Mouse (Mus musculus): ENCODE data around the gene Spocd1. TPM values are rescaled to one million over a fixed set of nuclear protein-coding genes. Genes with fewer than 3 reads are reported as not detected.

Gene Spocd1
- polyA plus RNA-seq, 1 experiment from 2014 or later, result not detected

GRCm38 (mm10) chr4:129983764-129984420 lies 54.8 kb downstream of the Spocd1 start:
- 4% methylated on average over 15 of the region's 15 CpGs for WGBS
- Histone ChIP-seq H3K4me1 (peaks cover 75% of the 10 kb centered on the region), H3K27ac (peak overlapping the region; percentile 42; the same call in 1 of the 2 replicates)

DNA sequence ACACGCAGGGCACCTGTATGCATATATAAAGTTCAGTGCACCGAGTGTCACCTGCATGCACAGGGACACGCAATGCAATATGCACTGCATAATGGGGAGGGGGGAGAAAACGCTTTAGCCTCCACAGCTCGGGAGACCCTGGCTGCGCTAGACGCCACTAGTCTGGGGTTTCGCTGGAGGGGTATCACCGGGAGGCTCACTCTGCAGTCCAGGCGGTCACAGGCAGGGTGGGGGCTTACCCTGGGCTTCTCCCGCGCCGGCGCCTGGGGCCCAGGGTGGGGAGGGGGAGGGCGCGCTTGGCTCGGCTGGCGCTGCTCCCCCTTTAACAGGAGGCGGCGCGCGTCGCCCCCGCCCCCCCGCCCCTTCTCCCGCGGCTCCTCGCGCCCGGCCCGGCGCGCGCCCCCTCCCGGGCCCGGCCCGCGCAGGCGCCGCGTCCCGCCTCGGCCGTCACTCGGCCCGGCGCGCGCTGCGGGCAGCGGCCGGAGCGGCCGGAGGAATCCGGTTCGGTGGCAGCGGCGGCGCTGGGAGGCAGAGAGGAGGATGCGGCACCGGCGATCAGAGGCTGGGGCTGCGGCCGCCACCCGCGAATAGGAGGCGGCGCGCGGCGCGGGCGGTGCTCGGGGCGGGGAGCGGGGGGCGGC lies 55.5 kb downstream of the Spocd1 start, which contains the start of gene Adgrb2:
Gene Adgrb2, plus strand, starts transcription at position 450 of the 641 bp plus-strand sequence.
- peak within 1 kb of the TSS; percentile 70; the same call in 1 of the 2 replicates for H3K27ac ChIP-seq
- peak; percentile 36 for ATAC-seq (ENCODE audit: low FRiP score)
- H3K4me2 ChIP-seq, result peak within 1 kb of the TSS; percentile 96
- H3K9me3 ChIP-seq, result no peaks in the 10 kb centered on the region
- H3K4me3 ChIP-seq (replicated peaks), result peak within 1 kb of the TSS; percentile 77
- H3K36me3 ChIP-seq (replicated peaks), result no peaks in the 10 kb centered on the region
- under 1% methylated on average over 32 of the region's 77 CpGs for WGBS
- peaks cover 80% of the 10 kb centered on the region for H3K4me1 ChIP-seq
- peak within 1 kb of the TSS; percentile 82 for H3K9ac ChIP-seq
- peaks cover 83% of the 10 kb centered on the region for H3K27me3 ChIP-seq

More at GRCm38 (mm10) chr4:129983764-129984420, 54.8 kb downstream of the Spocd1 start:
- ATAC-seq (ENCODE audit: low FRiP score), result peak; percentile 9; the same call in 1 of the 2 replicates
- H3K4me2 ChIP-seq, result peak overlapping the region; percentile 96
- H3K9me3 ChIP-seq, result no peaks in the 10 kb centered on the region
- H3K36me3 ChIP-seq (replicated peaks), result no peaks in the 10 kb centered on the region
- peak overlapping the region; percentile 82 for H3K9ac ChIP-seq
- peak overlapping the region; percentile 77 for H3K4me3 ChIP-seq (replicated peaks)
- peaks cover 82% of the 10 kb centered on the region for H3K27me3 ChIP-seq

DNA sequence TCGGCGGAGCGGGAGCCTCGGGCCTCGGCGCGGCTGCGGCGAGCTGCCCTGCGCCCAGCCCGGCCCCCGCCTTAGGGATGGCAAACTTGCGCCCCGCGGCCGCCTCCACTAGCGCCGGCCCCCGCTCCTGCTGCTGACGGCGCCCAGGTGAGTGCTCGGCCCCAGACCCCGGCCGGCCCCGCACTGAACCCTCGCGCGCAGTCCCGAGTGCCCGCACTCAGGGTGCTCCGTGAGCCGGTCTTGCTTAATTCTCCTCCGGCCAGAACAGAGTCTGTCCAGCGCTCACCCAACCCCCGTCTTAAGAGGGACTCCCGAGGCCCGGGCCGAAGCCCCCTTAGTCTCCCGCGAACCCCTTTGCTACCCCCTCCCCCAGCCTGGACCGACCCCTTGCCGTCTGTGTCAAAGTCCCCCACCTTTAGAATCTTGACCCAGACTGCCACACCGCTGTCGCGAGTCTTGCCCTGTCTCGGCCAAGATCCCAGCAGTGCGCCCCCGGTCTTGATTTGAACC lies 56.2 kb downstream of the Spocd1 start:
- under 1% methylated on average over 30 of the region's 48 CpGs for WGBS
- Histone ChIP-seq H3K4me3 (replicated peaks) (peak overlapping the region; percentile 77), H3K27me3 (peaks cover 77% of the 10 kb centered on the region), H3K4me2 (peak overlapping the region; percentile 96), H3K9ac (peak overlapping the region; percentile 82), H3K4me1 (peaks cover 85% of the 10 kb centered on the region), H3K27ac (peak overlapping the region; percentile 70; the same call in 1 of the 2 replicates), H3K9me3 (no peaks in the 10 kb centered on the region), H3K36me3 (replicated peaks) (no peaks in the 10 kb centered on the region)
- 0 out of 2 replicates have a peak, but pooled peaks have one; percentile 7 for ATAC-seq (ENCODE audit: low FRiP score)

DNA sequence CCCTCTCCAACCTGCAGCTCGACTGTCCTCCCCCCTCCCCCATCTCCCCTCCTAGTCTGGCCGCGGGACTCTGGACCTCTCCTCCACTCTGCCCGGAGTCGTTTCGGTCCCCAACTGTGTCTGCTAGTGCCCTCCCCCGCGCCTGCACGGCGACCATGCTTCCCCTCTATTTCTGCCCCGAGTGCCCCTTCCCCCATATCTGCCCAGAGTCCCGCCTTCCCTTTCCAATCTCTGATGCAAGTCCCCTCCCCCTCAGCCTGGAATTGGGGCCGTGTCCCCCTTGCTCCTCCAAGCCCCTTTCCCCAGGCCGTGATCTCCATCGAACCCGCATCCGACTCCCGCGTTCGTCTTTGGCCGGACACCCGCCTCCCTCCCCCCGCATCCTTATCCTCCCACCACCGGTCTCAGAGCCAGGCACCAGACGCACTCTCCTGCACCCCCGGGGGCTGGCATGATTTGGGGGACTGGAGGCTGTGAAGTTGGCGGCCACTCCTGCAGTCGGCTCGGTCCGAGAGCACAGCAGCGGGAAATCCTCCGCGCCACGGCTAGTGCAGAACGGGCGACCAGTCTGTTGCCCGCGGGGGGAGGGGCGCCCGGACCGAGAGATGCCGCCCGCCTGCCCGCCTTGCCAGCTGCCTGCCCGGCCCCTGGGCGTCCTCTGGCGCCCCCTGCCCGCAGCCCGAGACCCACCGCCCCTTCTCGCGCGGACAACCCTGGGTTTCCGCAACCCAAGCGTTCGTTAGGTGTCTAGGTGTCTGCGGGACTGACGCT lies 56.8 kb downstream of the Spocd1 start:
- Histone ChIP-seq H3K27ac (peak overlapping the region; percentile 70), H3K9ac (peak overlapping the region; percentile 82), H3K4me2 (peak overlapping the region; percentile 96), H3K9me3 (no peaks in the 10 kb centered on the region), H3K4me3 (replicated peaks) (peak overlapping the region; percentile 77), H3K27me3 (peaks cover 74% of the 10 kb centered on the region), H3K4me1 (peaks cover 87% of the 10 kb centered on the region), H3K36me3 (replicated peaks) (no peaks in the 10 kb centered on the region)
- peak; percentile 8; the same call in 1 of the 2 replicates for ATAC-seq (ENCODE audit: low FRiP score)
- WGBS, result under 1% methylated on average over 52 of the region's 58 CpGs

- peak overlapping the region; percentile 62 for H3K9ac ChIP-seq
- ATAC-seq (ENCODE audit: low FRiP score), result peak; percentile 30; the same call in 1 of the 2 replicates
- H3K27me3 ChIP-seq, result peaks cover 57% of the 10 kb centered on the region
- peak overlapping the region; percentile 47 for H3K4me3 ChIP-seq (replicated peaks)
- WGBS, result under 1% methylated on average over 45 of the region's 53 CpGs
- H3K4me1 ChIP-seq, result peaks cover 73% of the 10 kb centered on the region
- H3K4me2 ChIP-seq, result peak overlapping the region; percentile 96
- peaks cover 9% of the 10 kb centered on the region for H3K36me3 ChIP-seq (replicated peaks)
- no peaks in the 10 kb centered on the region for H3K9me3 ChIP-seq
- H3K27ac ChIP-seq, result peak overlapping the region; percentile 36
Measured at GRCm38 (mm10) chr4:129987825-129988504, 58.9 kb downstream of the Spocd1 start.

DNA sequence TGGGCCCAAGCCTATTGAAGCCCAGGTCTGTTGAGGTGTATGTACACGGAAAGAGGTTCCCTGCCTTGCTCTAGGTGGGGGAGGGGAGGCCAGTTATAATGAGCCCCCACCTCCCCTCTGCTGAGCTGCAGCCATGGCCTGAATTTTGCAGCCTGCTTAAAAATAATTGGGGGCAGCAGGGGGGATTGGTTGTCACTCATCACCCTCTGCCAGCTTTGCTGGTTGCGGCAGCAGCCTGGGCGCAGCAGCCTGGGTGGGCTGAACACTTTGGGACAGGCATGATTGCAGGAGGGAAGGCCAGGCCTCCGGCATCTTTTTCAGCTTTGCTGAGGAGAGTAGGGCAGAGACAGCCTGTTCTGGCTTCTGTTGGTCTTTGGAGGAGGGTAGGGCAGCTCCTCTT lies 60.9 kb downstream of the Spocd1 start:
- H3K4me1 ChIP-seq, result peaks cover 61% of the 10 kb centered on the region
- peak; percentile 6; the same call in 1 of the 2 replicates for ATAC-seq (ENCODE audit: low FRiP score)
- H3K9ac ChIP-seq, result no peak overlapping the region
- 39% methylated on average over 4 of the region's 4 CpGs for WGBS
- H3K27ac ChIP-seq, result 0 out of 2 replicates have a peak overlapping the region, but pooled peaks have one; percentile 38
- no peak overlapping the region; the same call in 1 of the 2 replicates for H3K4me2 ChIP-seq
- no peak overlapping the region for H3K4me3 ChIP-seq (replicated peaks)
- H3K36me3 ChIP-seq (replicated peaks), result peaks cover 13% of the 10 kb centered on the region
- H3K9me3 ChIP-seq, result no peaks in the 10 kb centered on the region
- H3K27me3 ChIP-seq, result peaks cover 42% of the 10 kb centered on the region

GRCm38 (mm10) chr4:129992720-129993119 lies 63.7 kb downstream of the Spocd1 start:
- peaks cover 13% of the 10 kb centered on the region for H3K36me3 ChIP-seq (replicated peaks)
- no peak overlapping the region for H3K27ac ChIP-seq
- peaks cover 24% of the 10 kb centered on the region for H3K27me3 ChIP-seq
- no peaks in the 10 kb centered on the region for H3K9me3 ChIP-seq
- no peak overlapping the region for H3K9ac ChIP-seq
- no peak overlapping the region for H3K4me3 ChIP-seq (replicated peaks)
- H3K4me2 ChIP-seq, result no peak overlapping the region
- ATAC-seq (ENCODE audit: low FRiP score), result no peak
- peaks cover 35% of the 10 kb centered on the region for H3K4me1 ChIP-seq
- WGBS, result 82% methylated on average over 16 of the region's 16 CpGs

- Histone ChIP-seq H3K27me3 (peaks cover 22% of the 10 kb centered on the region), H3K4me1 (peaks cover 30% of the 10 kb centered on the region), H3K36me3 (replicated peaks) (peaks cover 13% of the 10 kb centered on the region), H3K4me3 (replicated peaks) (no peak overlapping the region), H3K4me2 (no peak overlapping the region), H3K9me3 (no peaks in the 10 kb centered on the region), H3K27ac (no peak overlapping the region), H3K9ac (peak overlapping the region; percentile 7; the same call in 1 of the 2 replicates)
- 95% methylated on average over 5 of the region's 5 CpGs for WGBS
- ATAC-seq (ENCODE audit: low FRiP score), result no peak
Measured at GRCm38 (mm10) chr4:129993213-129993612, 64.2 kb downstream of the Spocd1 start.

- Histone ChIP-seq H3K4me3 (replicated peaks) (no peak overlapping the region), H3K27ac (no peak overlapping the region), H3K27me3 (peaks cover 14% of the 10 kb centered on the region; the same call in 1 of the 2 replicates), H3K4me2 (no peak overlapping the region), H3K9me3 (no peaks in the 10 kb centered on the region), H3K9ac (no peak overlapping the region), H3K4me1 (peaks cover 21% of the 10 kb centered on the region), H3K36me3 (replicated peaks) (peaks cover 13% of the 10 kb centered on the region)
- no peak for ATAC-seq (ENCODE audit: low FRiP score)
- WGBS, result 91% methylated on average over 16 of the region's 16 CpGs
Measured at GRCm38 (mm10) chr4:129993944-129994695, 65.1 kb downstream of the Spocd1 start.

DNA sequence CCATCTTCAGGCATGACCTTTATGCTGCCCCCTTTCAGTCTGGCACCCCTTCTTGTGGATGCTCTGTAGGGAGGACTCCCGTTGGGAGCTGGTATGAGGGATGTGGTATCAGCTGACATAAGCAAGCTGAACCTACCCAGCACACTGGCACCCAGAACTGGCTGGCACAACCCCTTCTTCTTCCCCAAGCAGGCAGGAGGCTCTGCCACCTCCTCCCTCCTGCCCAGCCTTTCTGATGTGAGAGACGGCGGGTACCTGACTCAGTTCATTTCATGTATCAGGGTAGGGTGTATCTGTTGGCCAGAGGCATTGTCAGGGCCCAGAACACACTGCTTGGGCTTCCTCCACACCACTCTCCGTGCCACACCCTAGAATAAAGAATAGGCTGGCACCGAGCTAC lies 65.7 kb downstream of the Spocd1 start:
- Histone ChIP-seq H3K4me2 (no peak overlapping the region), H3K27ac (no peak overlapping the region)

GRCm38 (mm10) chr4:129995255-129995654 lies 66.2 kb downstream of the Spocd1 start:
- 87% methylated on average over 7 of the region's 8 CpGs for WGBS
- no peak overlapping the region for H3K9ac ChIP-seq
- no peaks in the 10 kb centered on the region for H3K9me3 ChIP-seq
- H3K27ac ChIP-seq, result no peak overlapping the region
- ATAC-seq (ENCODE audit: low FRiP score), result no peak
- no peak overlapping the region for H3K4me2 ChIP-seq
- H3K36me3 ChIP-seq (replicated peaks), result peaks cover 13% of the 10 kb centered on the region
- no peak overlapping the region for H3K4me3 ChIP-seq (replicated peaks)
- peaks cover 12% of the 10 kb centered on the region for H3K4me1 ChIP-seq
- peaks cover 11% of the 10 kb centered on the region; the same call in 1 of the 2 replicates for H3K27me3 ChIP-seq

More for the DNA sequence above, 65.7 kb downstream of the Spocd1 start:
- Histone ChIP-seq H3K36me3 (replicated peaks) (peaks cover 13% of the 10 kb centered on the region), H3K4me1 (peaks cover 17% of the 10 kb centered on the region), H3K27me3 (peaks cover 11% of the 10 kb centered on the region; the same call in 1 of the 2 replicates), H3K9ac (no peak overlapping the region), H3K4me3 (replicated peaks) (no peak overlapping the region), H3K9me3 (no peaks in the 10 kb centered on the region)
- no peak for ATAC-seq (ENCODE audit: low FRiP score)
- WGBS, result 84% methylated on average over 5 of the region's 5 CpGs

Data from forebrain, embryonic 12.5 days (tissue).